Comparison of ENCODE assay signal across 16 mouse cellular contexts in the genomic region with DNA sequence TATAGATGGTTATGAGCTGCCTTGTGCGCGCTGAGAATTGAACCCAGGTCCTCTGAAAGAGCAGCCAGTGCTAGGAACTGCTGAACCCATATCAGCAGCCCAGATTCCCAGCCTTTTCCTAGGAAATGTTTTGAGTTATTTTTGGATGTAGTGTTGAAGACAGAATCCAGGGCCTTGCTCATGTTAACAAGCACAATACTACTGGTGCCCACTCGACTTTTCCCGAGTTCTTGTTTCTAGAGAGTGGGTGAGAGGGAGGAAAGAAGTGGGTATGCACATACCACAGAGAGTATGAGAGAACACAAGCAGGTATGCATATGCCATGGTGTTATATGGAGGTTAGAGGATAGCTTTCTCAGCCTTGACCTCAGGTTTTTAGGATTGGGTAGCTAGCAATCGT.
"Had no signal": no experiment of that assay in that cellular context is flagged by ENCODE, and none has a peak within 500 bp of the region (broad histone marks: within the 10 kb centered on the region; RNA-seq: fewer than 3 reads in every experiment).

No protein-coding gene starts in this region.

- H3K9me3 ChIP-seq: neural tube, embryonic 13.5 days; neural tube, embryonic 15.5 days; stomach, embryonic 15.5 days had no signal

- H3K4me1 ChIP-seq: neural tube, embryonic 13.5 days; neural tube, embryonic 15.5 days; stomach, embryonic 15.5 days had no signal

- H3K9ac ChIP-seq: neural tube, embryonic 13.5 days; neural tube, embryonic 15.5 days; stomach, embryonic 15.5 days had no signal

- H3K4me2 ChIP-seq: neural tube, embryonic 13.5 days; neural tube, embryonic 15.5 days; stomach, embryonic 15.5 days had no signal

- DNase-seq: retina, postnatal 1 day; right cerebral cortex, adult 18-20 months; right cerebral cortex, postnatal 14 days; right cerebral cortex, postnatal 25 days; right cerebral cortex, postnatal 4 days; spleen, adult 18-20 months; thymus, adult 18-20 months; thymus, adult 2 months; thymus, postnatal 14 days; thymus, postnatal 25 days; thymus, postnatal 36 days; thymus, postnatal 4 days had no signal

- H3K27ac ChIP-seq: neural tube, embryonic 13.5 days; neural tube, embryonic 15.5 days; stomach, embryonic 15.5 days; stomach, postnatal 0 days had no signal

- H3K27me3 ChIP-seq: neural tube, embryonic 13.5 days; neural tube, embryonic 15.5 days; stomach, embryonic 15.5 days had no signal

- H3K4me3 ChIP-seq: neural tube, embryonic 13.5 days; neural tube, embryonic 15.5 days; stomach, embryonic 15.5 days had no signal
